Mouse (Mus musculus) testis, postnatal 10 days (tissue): ENCODE measurements around the gene Cyp2c54.
"Not testable (repeated sequence)": the region's sequence is repeated elsewhere in the genome, so short reads cannot be mapped to it uniquely, and the experiment has no call there.

ENCODE experiments used
- DNase-seq: peaks from one replicate; pipeline ENCODE4 v3.0.0; 2021; ENCODE audit warnings: low spot score

Gene Cyp2c54

DNA sequence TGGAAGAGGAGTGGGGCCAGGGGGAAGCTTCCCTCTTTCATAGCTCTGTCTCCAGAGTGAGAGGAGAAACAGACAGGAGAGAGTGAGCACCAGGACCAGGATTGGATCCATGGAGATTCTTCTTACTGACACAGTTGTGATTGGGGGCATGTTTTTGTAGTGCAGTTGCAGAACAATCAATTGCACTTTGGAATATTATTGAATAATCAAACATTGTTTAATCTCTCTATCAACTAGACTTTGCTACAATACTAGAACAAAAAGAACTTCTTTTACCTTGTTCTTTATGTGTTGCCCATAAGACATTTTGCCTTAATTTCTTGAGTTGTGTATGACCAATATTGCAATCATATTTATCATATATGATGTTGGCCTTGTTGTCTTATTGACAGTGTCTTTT is at the start of gene Cyp2c54:
TSS of gene Cyp2c54 (minus strand) at position 127 of the 400 bp plus-strand sequence.
- no peak for DNase-seq

- DNase-seq = not testable (repeated sequence)
These were observed 46.0 kb upstream of the Cyp2c54 start for GRCm38 (mm10) chr19:40119624-40120023.

DNA sequence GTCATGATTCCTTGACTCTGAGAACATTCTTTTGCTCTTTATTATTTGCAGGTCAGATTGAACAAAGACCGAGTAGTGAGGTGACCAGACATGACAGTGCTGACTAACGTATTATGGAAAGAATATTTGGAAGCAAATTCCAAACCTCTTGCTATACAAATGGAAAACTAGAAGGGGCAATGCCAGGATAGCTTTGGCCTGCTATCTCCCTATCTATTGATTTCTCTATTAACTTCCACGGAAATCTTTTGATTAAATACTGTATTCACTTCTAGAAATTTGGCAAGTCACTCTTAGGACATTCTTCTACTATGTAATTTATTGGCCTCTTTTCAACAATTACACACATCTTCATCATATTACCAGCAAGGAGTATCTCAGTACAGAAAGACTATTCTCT is 17.5 kb upstream of the Cyp2c54 start:
- DNase-seq = no peak

DNA sequence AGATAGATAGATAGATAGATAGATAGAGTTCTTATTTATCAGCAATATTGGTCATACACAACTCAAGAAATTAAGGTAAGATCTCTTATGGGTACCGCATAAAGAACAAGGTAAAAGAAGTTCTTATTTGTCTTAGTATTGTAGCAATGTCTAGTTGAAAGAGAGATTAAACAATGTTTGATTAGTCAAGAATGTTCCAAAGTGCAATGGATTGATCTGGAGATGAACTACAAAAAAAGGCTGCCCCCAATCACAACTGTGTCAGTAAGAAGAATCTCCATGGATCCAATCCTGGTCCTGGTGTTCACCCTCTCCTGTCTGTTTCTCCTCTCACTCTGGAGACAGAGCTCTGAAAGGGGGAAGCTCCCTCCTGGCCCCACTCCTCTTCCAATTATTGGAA is 15.8 kb upstream of the Cyp2c54 start, which contains the start of gene Cyp2c50:
TSS of gene Cyp2c50 (plus strand) at position 268 of the 400 bp plus-strand sequence.
- DNase-seq = not testable (repeated sequence)

- no peak for DNase-seq
These were observed 14.8 kb upstream of the Cyp2c54 start for GRCm38 (mm10) chr19:40088381-40088780.

DNA sequence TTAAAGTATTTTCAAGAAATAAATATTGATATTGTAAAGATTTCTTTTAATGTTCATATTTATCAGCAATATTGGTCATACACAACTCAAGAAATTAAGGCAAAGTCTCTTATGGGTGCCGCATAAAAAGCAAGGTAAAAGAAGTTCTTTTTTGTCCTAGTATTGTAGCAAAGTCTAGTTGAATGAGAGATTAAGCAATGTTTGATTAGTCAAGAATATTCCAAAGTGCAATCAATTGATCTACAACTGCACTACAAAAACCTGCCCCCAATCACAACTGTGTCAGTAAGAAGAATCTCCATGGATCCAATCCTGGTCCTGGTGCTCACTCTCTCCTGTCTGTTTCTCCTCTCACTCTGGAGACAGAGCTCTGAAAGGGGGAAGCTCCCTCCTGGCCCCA is 81.5 kb downstream of the Cyp2c54 start, which contains the start of gene Cyp2c37:
TSS of gene Cyp2c37 (plus strand) at position 285 of the 400 bp plus-strand sequence.
- not testable (repeated sequence) for DNase-seq

DNA sequence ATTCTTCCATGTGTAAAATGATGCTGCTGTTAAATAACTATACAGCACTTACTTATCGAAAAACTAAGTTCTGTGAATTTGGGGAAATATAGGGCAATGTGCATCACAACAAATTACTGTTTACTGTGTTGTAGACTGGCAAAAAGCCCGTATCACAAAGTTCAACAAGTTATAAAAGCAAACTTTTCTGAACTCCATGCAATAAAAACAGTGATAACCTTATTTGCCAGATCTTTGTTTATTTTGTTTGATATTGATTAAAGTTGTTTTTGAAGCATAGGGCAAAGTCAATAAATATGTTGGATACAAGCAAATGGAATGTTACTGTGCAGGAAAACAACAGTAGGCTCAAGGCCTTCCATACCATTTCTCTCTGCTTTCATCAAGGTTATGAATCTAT is 84.2 kb downstream of the Cyp2c54 start:
- no peak for DNase-seq
